Mouse (Mus musculus): ENCODE data around the gene Hist2h4.

Hist2h4 gene

GRCm38 (mm10) chr3:96245003-96245886 is 17.9 kb downstream of the Hist2h4 start, which contains the start of gene Hist2h2aa1:
Gene Hist2h2aa1 (plus strand): TSS chr3:96245497.
- DNase-seq = peak; percentile 86 to 91

GRCm38 (mm10) chr3:96243921-96244572 is 19.1 kb downstream of the Hist2h4 start:
- DNase-seq = no peak

- DNase-seq = no peak
Measured at GRCm38 (mm10) chr3:96240799-96241197, 22.3 kb downstream of the Hist2h4 start.

DNA sequence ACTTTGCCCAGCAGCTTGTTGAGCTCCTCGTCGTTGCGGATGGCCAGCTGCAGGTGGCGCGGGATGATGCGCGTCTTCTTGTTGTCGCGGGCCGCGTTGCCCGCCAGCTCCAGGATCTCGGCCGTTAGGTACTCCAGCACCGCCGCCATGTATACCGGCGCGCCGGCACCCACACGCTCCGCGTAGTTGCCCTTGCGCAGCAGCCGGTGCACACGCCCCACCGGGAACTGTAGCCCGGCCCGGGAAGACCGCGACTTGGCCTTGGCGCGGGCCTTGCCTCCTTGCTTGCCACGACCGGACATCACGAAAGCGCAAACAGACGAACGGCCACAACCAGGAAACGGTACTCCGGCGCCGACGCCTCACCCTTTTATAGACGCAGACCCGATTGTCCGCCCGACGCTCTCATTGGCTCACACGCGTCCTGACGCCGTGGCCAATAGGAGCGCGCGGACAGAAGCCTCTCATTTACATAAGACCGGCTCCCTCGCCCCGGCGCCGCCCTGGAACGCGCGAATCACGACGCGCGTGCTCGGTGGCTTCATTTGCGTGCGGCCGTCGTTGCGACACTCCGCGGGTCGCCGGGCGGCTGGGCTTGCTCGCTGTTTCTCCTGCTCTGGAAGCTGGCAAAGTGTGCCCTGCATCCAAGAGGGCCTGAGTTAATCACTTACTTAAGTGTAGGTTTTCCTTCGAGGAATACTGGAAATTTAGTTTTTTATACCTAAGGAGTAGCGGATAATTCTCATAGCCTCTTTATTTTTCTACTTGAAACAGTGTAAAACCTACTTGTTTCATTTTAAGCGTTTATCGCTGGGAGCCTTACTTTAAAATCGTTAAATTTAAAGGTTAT is 22.9 kb downstream of the Hist2h4 start, which contains the start of gene Hist2h2aa2:
TSS of gene Hist2h2aa2 (minus strand) at position 328 of the 850 bp plus-strand sequence.
- peak; percentile 94 to 97 for DNase-seq

DNA sequence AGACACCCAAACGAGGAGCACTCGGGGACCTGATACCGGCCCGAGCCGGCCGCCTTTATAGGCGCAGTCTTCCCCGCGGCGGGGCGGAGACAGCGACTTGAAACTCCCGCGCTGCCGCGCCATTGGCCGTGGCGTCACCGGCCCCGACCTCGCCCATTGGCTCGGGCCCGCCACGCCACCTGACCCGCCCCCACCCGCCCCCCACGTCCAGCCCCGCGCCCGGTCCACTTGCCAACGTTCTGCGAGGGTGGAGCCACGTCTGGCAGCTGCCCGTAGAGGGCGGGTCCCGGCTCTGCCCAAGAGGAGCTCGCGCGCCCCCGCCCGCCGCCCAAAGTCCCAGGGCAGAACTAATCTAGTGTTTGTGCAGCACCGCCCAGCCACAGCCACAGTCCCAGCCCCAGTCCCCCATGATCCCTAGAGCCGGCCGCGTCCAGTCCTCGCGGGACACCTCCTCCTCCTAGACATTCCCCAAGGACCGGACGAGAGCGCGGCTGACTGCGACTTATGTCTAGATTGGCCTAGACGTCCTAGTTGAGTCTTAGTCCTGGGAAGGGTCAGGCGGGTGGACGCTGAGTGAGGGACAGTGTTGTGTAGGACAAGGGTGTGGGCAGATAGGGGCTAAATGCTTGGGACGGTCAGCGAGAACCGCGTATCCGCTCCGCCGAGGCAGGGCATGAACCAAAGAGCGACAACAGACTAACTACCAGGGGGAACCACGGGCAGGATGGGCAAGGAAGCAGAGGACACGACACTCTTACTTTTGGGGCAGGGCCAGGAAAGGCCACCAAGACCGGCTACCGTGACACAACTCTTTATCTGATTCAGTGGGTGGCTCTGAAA is 23.9 kb downstream of the Hist2h4 start, which contains the start of gene Hist2h3c2:
TSS of gene Hist2h3c2 (minus strand) at position 174 of the 840 bp plus-strand sequence.
- peak; percentile 42 to 73 for DNase-seq

DNA sequence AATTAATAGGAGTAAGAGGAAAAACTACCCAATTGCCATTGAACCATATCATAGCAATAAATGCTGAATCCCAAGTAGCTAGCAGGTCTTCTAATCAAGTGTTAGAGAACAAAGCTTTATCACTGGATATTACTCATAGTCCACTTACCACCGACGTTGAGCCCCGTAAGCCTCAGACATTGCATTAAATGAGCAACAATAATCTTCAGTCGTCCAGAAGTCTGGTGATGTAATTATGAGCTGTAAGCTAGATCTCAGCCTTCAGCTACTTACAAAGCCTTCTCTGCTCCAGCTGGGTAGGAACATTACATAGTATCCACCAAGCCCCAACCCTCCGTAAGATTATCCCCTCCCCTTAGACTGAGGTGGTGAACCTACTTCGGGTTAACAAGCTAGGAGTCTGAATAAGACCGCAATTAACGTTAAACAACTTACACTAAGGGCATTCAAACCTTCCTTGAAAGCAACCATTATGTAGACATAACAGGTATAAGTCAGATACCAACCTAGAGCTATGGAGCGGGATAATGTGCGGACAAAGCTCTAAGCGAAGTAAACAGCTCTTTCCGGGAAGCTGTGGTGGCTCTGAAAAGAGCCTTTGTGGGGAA is 25.1 kb downstream of the Hist2h4 start:
- DNase-seq = peak in 1 of 2 experiments; percentile 7

- DNase-seq = peak in 1 of 2 experiments; percentile 8
Measured at GRCm38 (mm10) chr3:96237335-96237903, 25.7 kb downstream of the Hist2h4 start.

GRCm38 (mm10) chr3:96236834-96237334 is 26.2 kb downstream of the Hist2h4 start:
- peak in 1 of 2 experiments; percentile 10 for DNase-seq

- no peak for DNase-seq
Measured at GRCm38 (mm10) chr3:96235836-96236235, 27.3 kb downstream of the Hist2h4 start.

DNA sequence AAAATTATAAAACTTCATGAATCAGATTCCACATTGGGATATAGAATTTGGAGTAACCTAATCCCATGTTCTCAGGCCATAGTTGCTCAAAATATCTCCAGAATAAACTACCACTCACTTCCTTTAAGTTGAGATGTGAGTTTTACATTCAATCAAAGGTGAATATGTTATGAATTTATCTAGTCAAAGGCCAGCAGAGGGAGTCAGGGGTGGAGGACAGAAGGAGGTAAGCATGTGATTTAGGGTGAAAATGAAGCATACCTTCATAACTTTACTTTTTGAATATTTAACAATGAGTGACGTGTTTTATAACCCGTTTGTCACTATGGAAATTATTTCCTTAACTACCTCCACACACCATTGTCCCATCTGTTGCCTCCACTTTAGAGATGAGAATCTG is 28.2 kb downstream of the Hist2h4 start:
- no peak for DNase-seq

GRCm38 (mm10) chr3:96231758-96232120 is 31.4 kb downstream of the Hist2h4 start:
- DNase-seq = no peak

- DNase-seq = no peak
Measured at GRCm38 (mm10) chr3:96230910-96231757, 32.0 kb downstream of the Hist2h4 start.

GRCm38 (mm10) chr3:96230404-96230803 is 32.7 kb downstream of the Hist2h4 start:
- DNase-seq = no peak

DNA sequence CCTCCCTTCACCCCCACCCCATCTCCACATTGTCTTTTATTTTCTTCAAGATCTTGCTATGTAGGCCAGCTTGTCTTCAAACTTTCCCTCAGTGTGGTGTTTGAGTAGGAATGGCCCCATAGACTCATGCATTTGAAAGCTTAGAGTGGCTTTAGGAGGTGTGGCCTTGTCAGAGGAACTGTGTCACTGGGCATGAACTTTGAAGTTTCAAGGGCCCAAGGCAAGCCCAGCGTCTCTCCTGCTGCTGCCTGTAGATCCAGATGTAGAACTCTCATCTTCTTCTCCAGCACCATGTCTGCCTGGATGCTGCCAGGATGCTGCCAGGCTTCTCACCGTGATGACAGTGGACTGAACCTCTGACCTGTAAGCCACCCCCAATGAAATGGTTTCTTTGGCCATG is 34.3 kb downstream of the Hist2h4 start:
- DNase-seq = no peak

DNA sequence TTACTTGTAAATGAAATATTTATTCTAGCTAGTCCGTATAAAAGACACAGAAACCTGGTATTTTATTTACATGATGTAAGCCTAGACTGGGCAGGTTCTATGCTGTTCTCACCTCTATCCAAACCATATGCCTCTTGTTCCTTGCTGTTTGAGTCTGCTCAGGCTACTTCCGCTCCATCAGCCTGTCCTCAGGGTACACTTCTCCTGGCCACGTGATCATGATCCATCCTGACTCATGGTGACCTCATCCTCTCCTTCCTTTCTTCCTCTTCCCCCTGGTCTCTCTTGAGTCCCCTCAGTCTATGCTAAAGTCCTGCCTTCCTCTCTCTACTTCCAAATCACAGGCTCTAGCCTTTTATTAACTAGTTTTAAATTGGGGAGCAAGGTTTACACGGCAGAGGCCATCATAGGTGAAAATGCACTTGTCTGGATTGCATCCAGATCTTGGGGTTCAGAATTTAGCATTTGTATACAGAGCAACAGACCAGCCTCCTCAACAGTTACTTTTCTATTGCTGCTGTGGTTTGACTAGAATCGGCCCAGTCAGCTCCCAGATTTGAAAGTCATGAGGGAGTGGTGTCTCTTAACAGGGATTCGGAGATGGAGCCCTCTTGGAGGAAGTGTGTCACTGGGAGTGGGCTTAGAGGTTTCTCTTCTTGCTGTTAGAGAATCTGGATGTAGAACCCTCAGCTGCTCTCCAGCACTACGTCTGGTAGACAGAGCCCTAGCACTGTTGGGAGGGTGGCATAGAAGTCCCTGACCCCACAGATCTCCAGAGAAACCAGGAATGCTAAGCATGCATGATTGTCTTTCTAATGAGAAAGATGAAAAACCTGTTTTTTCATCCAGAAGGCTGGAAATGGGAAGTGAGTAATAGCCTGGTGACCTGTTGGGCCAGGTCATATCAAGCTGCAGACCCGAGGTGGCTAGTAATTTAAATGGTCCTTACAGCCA is 36.1 kb downstream of the Hist2h4 start:
- no peak for DNase-seq

GRCm38 (mm10) chr3:96225421-96225820 is 37.7 kb downstream of the Hist2h4 start:
- DNase-seq = no peak

DNA sequence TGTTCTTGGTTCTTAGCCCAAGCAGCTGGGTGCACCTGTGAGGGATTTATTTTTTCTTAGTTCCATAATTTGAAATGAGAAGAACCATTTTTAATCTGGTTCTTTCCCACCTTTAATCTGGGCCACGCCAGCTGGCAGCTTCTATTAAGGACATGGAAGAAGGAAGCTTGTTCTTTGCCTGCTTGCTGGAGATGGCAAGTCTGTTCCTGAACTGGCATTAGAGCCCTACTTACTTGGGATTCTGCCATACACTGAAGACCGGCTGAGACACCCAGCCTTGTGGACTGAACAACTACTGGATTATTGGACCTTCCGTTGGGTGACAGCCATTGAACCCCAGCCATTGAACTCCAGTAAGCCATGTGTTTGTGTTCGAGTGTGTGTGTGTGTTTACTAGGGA is 40.3 kb downstream of the Hist2h4 start:
- DNase-seq = no peak

- peak in 1 of 2 experiments; percentile 34 for DNase-seq
Measured at GRCm38 (mm10) chr3:96221640-96222038, 41.5 kb downstream of the Hist2h4 start.
